Mouse (Mus musculus): ENCODE results near the gene Pkmyt1. TPM values are rescaled to one million over a fixed set of nuclear protein-coding genes. Genes with fewer than 3 reads are reported as not detected.
A peak's percentile ranks its signal among the peaks of the same experiment; 100 is the strongest.

The Pkmyt1 gene
- polyA plus RNA-seq, 1 experiment from 2014 or later = 56.3 TPM

GRCm38 (mm10) chr17:23695801-23696200 is 30.3 kb upstream of the Pkmyt1 start:
- Histone ChIP-seq H3K36me3 (no peaks in the 10 kb centered on the region), H3K9ac (no peak overlapping the region), H3K27ac (peak overlapping the region; percentile 78), H3K4me2 (no peak overlapping the region), H3K4me1 (peaks cover 48% of the 10 kb centered on the region), H3K27me3 (peaks cover 22% of the 10 kb centered on the region), H3K4me3 (replicated peaks) (no peak overlapping the region), H3K9me3 (replicated peaks) (no peaks in the 10 kb centered on the region)
- WGBS = 16% methylated on average over 3 of the region's 3 CpGs
- peak; percentile 70 for ATAC-seq (replicated peaks; ENCODE audit: low FRiP score)

GRCm38 (mm10) chr17:23699131-23700077 is 26.7 kb upstream of the Pkmyt1 start:
- H3K36me3 ChIP-seq = no peaks in the 10 kb centered on the region
- peak overlapping the region; percentile 96 for H3K4me2 ChIP-seq
- peaks cover 30% of the 10 kb centered on the region for H3K27me3 ChIP-seq
- H3K4me3 ChIP-seq (replicated peaks) = peak overlapping the region; percentile 69
- H3K9ac ChIP-seq = peak overlapping the region; percentile 55
- WGBS = under 1% methylated on average over 79 of the region's 101 CpGs
- H3K9me3 ChIP-seq (replicated peaks) = no peaks in the 10 kb centered on the region
- H3K4me1 ChIP-seq = peaks cover 43% of the 10 kb centered on the region
- peak; percentile 24 for ATAC-seq (replicated peaks; ENCODE audit: low FRiP score)
- peak overlapping the region; percentile 39 for H3K27ac ChIP-seq

GRCm38 (mm10) chr17:23700079-23700478 is 26.1 kb upstream of the Pkmyt1 start:
- peak overlapping the region; percentile 55 for H3K9ac ChIP-seq
- H3K9me3 ChIP-seq (replicated peaks) = no peaks in the 10 kb centered on the region
- ATAC-seq (replicated peaks; ENCODE audit: low FRiP score) = peak; percentile 93
- H3K36me3 ChIP-seq = no peaks in the 10 kb centered on the region
- H3K4me1 ChIP-seq = peaks cover 40% of the 10 kb centered on the region
- WGBS = under 1% methylated on average over 28 of the region's 28 CpGs
- peak overlapping the region; percentile 96 for H3K4me2 ChIP-seq
- peaks cover 30% of the 10 kb centered on the region for H3K27me3 ChIP-seq
- peak overlapping the region; percentile 39; the same call in 1 of the 2 replicates for H3K27ac ChIP-seq
- H3K4me3 ChIP-seq (replicated peaks) = peak overlapping the region; percentile 69

- Histone ChIP-seq H3K4me1 (peaks cover 26% of the 10 kb centered on the region), H3K9ac (no peak overlapping the region), H3K4me2 (no peak overlapping the region), H3K9me3 (replicated peaks) (no peaks in the 10 kb centered on the region), H3K4me3 (replicated peaks) (no peak overlapping the region), H3K27ac (no peak overlapping the region), H3K36me3 (no peaks in the 10 kb centered on the region), H3K27me3 (peaks cover 28% of the 10 kb centered on the region)
- ATAC-seq (replicated peaks; ENCODE audit: low FRiP score) = no peak
- WGBS = 90% methylated on average over 9 of the region's 9 CpGs
Measured at GRCm38 (mm10) chr17:23703301-23703700, 22.8 kb upstream of the Pkmyt1 start.

GRCm38 (mm10) chr17:23704741-23705140 is 21.4 kb upstream of the Pkmyt1 start:
- 36% methylated on average over 7 of the region's 7 CpGs for WGBS
- H3K4me3 ChIP-seq (replicated peaks) = no peak overlapping the region
- ATAC-seq (replicated peaks; ENCODE audit: low FRiP score) = no peak
- peaks cover 13% of the 10 kb centered on the region; the same call in 1 of the 2 replicates for H3K4me1 ChIP-seq
- H3K36me3 ChIP-seq = no peaks in the 10 kb centered on the region
- H3K9me3 ChIP-seq (replicated peaks) = no peaks in the 10 kb centered on the region
- no peak overlapping the region for H3K4me2 ChIP-seq
- no peak overlapping the region for H3K9ac ChIP-seq
- H3K27me3 ChIP-seq = peaks cover 14% of the 10 kb centered on the region
- no peak overlapping the region for H3K27ac ChIP-seq

GRCm38 (mm10) chr17:23705525-23706104 is 20.5 kb upstream of the Pkmyt1 start:
- H3K4me2 ChIP-seq = no peak overlapping the region
- H3K4me3 ChIP-seq (replicated peaks) = no peak overlapping the region
- peaks cover 9% of the 10 kb centered on the region; the same call in 1 of the 2 replicates for H3K4me1 ChIP-seq
- H3K27me3 ChIP-seq = peaks cover 10% of the 10 kb centered on the region
- 78% methylated on average over 7 of the region's 7 CpGs for WGBS
- H3K36me3 ChIP-seq = no peaks in the 10 kb centered on the region
- H3K27ac ChIP-seq = no peak overlapping the region
- no peaks in the 10 kb centered on the region for H3K9me3 ChIP-seq (replicated peaks)
- H3K9ac ChIP-seq = no peak overlapping the region
- ATAC-seq (replicated peaks; ENCODE audit: low FRiP score) = no peak

GRCm38 (mm10) chr17:23706212-23706611 is 19.9 kb upstream of the Pkmyt1 start:
- WGBS = 0% methylated on average over 3 of the region's 3 CpGs
- H3K4me3 ChIP-seq (replicated peaks) = no peak overlapping the region
- peaks cover 9% of the 10 kb centered on the region; the same call in 1 of the 2 replicates for H3K4me1 ChIP-seq
- peaks cover 6% of the 10 kb centered on the region; the same call in 1 of the 2 replicates for H3K27me3 ChIP-seq
- ATAC-seq (replicated peaks; ENCODE audit: low FRiP score) = peak; percentile 55; the same call in 1 of the 2 replicates
- H3K9me3 ChIP-seq (replicated peaks) = no peaks in the 10 kb centered on the region
- H3K27ac ChIP-seq = no peak overlapping the region
- no peak overlapping the region for H3K9ac ChIP-seq
- H3K4me2 ChIP-seq = no peak overlapping the region
- H3K36me3 ChIP-seq = no peaks in the 10 kb centered on the region

GRCm38 (mm10) chr17:23717003-23717402 is 9.1 kb upstream of the Pkmyt1 start:
- no peaks in the 10 kb centered on the region for H3K9me3 ChIP-seq (replicated peaks)
- WGBS = 58% methylated on average over 2 of the region's 2 CpGs
- H3K4me1 ChIP-seq = no peaks in the 10 kb centered on the region
- no peak overlapping the region for H3K9ac ChIP-seq
- no peak overlapping the region for H3K4me3 ChIP-seq (replicated peaks)
- no peak overlapping the region for H3K4me2 ChIP-seq
- H3K27me3 ChIP-seq = no peaks in the 10 kb centered on the region
- ATAC-seq (replicated peaks; ENCODE audit: low FRiP score) = no peak
- no peak overlapping the region for H3K27ac ChIP-seq
- no peaks in the 10 kb centered on the region for H3K36me3 ChIP-seq

GRCm38 (mm10) chr17:23719455-23719854 is 6.7 kb upstream of the Pkmyt1 start:
- 43% methylated on average over 1 of the region's 1 CpGs for WGBS
- no peaks in the 10 kb centered on the region for H3K36me3 ChIP-seq
- no peak for ATAC-seq (replicated peaks; ENCODE audit: low FRiP score)

GRCm38 (mm10) chr17:23721886-23722285 is 4.2 kb upstream of the Pkmyt1 start:
- Histone ChIP-seq H3K4me1 (peaks cover 9% of the 10 kb centered on the region), H3K27ac (no peak overlapping the region), H3K27me3 (no peaks in the 10 kb centered on the region), H3K4me3 (replicated peaks) (no peak overlapping the region), H3K36me3 (no peaks in the 10 kb centered on the region), H3K9ac (no peak overlapping the region), H3K9me3 (replicated peaks) (no peaks in the 10 kb centered on the region), H3K4me2 (no peak overlapping the region)
- WGBS = 73% methylated on average over 2 of the region's 2 CpGs
- ATAC-seq (replicated peaks; ENCODE audit: low FRiP score) = no peak

More at GRCm38 (mm10) chr17:23719455-23719854, 6.7 kb upstream of the Pkmyt1 start:
- no peaks in the 10 kb centered on the region for H3K4me1 ChIP-seq
- no peak overlapping the region for H3K9ac ChIP-seq
- H3K27ac ChIP-seq = no peak overlapping the region
- no peak overlapping the region for H3K4me2 ChIP-seq
- H3K4me3 ChIP-seq (replicated peaks) = no peak overlapping the region
- no peaks in the 10 kb centered on the region for H3K27me3 ChIP-seq
- no peaks in the 10 kb centered on the region for H3K9me3 ChIP-seq (replicated peaks)

- Histone ChIP-seq H3K27ac (no peak within 1 kb of the TSS), H3K9me3 (replicated peaks) (no peaks in the 10 kb centered on the region), H3K4me1 (peaks cover 15% of the 10 kb centered on the region), H3K4me3 (replicated peaks) (no peak within 1 kb of the TSS), H3K27me3 (no peaks in the 10 kb centered on the region), H3K4me2 (no peak within 1 kb of the TSS), H3K36me3 (no peaks in the 10 kb centered on the region), H3K9ac (no peak within 1 kb of the TSS)
- whole genome bisulfite sequencing = 68% methylated on average over 7 of the region's 7 CpGs
- no peak for ATAC-seq (replicated peaks; ENCODE audit: low FRiP score)
Measured at GRCm38 (mm10) chr17:23722376-23723125, 3.6 kb upstream of the Pkmyt1 start, which contains the start of gene 1520401A03Rik. Gene 1520401A03Rik (minus strand): TSS chr17:23722783.

Measured in kidney, embryonic 15.5 days (tissue).